Mouse (Mus musculus) thymus, adult 2 months (tissue): ENCODE results near the gene Rbm38. TPM values are rescaled to one million over a fixed set of nuclear protein-coding genes. Genes with fewer than 3 reads are reported as not detected.
A peak's percentile ranks its signal among the peaks of the same experiment; 100 is the strongest.

Source experiments
- DNase-seq: peaks from one replicate; pipeline ENCODE4 v3.0.0; 2021
- H3K27ac ChIP-seq: fragments of 200-500 bp; 2 replicates; pipeline ENCODE4 v1.5.1; 2012; ENCODE audit warnings: low read length, control low read depth; ENCODE audit not compliant: control insufficient read depth, insufficient read depth
- H3K27me3 ChIP-seq: fragments of 200-500 bp; 2 replicates; pipeline ENCODE4 v1.6.1; 2012; ENCODE audit warnings: mild to moderate bottlenecking, low read length, moderate library complexity, mixed read lengths; ENCODE audit not compliant: control insufficient read depth, insufficient read depth
- H3K36me3 ChIP-seq: fragments of 200-500 bp; 2 replicates; pipeline ENCODE4 v1.6.1; 2012; ENCODE audit warnings: mild to moderate bottlenecking, low read length, moderate library complexity; ENCODE audit not compliant: control insufficient read depth, insufficient read depth
- H3K4me1 ChIP-seq: fragments of 200-500 bp; replicated peaks from 2 replicates; pipeline ENCODE4 v1.6.1; 2012; ENCODE audit warnings: low read length; ENCODE audit not compliant: control insufficient read depth, insufficient read depth
- H3K4me3 ChIP-seq: fragments of 200-500 bp; 2 replicates; pipeline ENCODE4 v1.5.1; 2012; ENCODE audit warnings: mild to moderate bottlenecking, low read length, control low read depth, moderate library complexity; ENCODE audit not compliant: control insufficient read depth, insufficient read depth
- CTCF ChIP-seq: fragments of 200-500 bp; IDR thresholded peaks from 2 replicates; pipeline ENCODE4 v1.5.1; 2012; ENCODE audit warnings: mild to moderate bottlenecking, control low read depth, low read length, moderate library complexity, borderline replicate concordance; ENCODE audit not compliant: control insufficient read depth, poor library complexity, insufficient read depth; ENCODE audit errors: extremely low read depth
- POLR2A ChIP-seq: fragments of 200-500 bp; IDR thresholded peaks from 2 replicates; pipeline ENCODE4 v1.6.1; 2012; ENCODE audit warnings: mild to moderate bottlenecking, low read length, control low read depth, moderate library complexity; ENCODE audit not compliant: control insufficient read depth, poor library complexity, insufficient read depth; ENCODE audit errors: extremely low read depth
- WGBS: fragments of 180-500 bp; shearing (Covaris S2); methylation state at CpG from one replicate; pipeline ENCODE4 v1.1.7; 2018; 5-methylcytosine and 5-hydroxymethylcytosine counted together
- polyA plus RNA-seq: library from polyadenylated mRNA; depleted of rRNA; stranded (reverse); fragments of >200 nt; gene quantifications from 2 replicates; pipeline ENCODE4 v1.2.3, GENCODE M21; 2012

Rbm38 gene
- polyA plus RNA-seq, 1 experiment: 1,290 TPM

DNA sequence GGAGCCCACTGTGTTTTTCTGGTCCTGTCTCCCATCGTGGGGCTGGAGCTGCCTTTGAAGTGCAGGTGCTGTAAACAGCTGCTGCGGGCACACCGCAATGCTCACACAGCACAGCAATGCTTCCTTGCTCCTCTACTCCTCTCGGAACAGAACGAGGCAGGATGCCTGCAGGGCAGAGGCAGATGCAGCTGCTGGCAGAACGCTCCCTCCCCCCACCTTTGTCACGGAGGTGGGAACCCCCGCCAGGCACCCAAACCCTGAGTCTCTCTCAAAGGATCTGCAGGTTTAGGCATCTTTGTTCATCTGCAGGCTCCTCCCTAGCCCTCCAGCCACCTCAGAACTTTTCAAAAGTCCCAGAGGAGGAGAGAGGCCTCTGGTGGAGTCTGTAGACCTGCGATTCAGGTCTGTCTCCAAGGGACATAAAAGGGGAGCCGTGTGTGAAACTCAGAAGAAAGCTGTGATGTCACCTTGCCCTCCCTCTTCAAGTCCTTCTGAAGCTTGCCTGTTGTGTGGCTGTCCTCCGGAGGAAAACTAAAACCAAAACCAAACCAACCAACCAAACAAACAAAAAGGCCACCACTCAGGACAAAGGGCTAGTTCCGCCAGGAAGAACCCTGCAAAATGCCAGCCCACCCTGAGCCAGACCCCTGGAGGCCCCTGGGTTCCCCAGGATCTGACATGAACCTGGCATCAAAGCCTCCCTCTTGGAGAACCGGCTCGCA, 42.7 kb upstream of the Rbm38 start, which contains the start of gene Spo11:
Gene Spo11, plus strand, starts transcription at position 292 of the 722 bp plus-strand sequence.
- peak; percentile 93 for DNase-seq
- Histone ChIP-seq H3K36me3 (no peaks in the 10 kb centered on the region), H3K4me1 (peaks cover 40% of the 10 kb centered on the region), H3K4me3 (peak within 1 kb of the TSS; percentile 70), H3K27me3 (no peaks in the 10 kb centered on the region), H3K27ac (peak within 1 kb of the TSS; percentile 98)
- under 1% methylated on average over 14 of the region's 14 CpGs for WGBS
- 0 out of 2 replicates have a peak, but pooled peaks have one; percentile 42 for TF ChIP-seq CTCF
- peak; percentile 68 for TF ChIP-seq POLR2A

DNA sequence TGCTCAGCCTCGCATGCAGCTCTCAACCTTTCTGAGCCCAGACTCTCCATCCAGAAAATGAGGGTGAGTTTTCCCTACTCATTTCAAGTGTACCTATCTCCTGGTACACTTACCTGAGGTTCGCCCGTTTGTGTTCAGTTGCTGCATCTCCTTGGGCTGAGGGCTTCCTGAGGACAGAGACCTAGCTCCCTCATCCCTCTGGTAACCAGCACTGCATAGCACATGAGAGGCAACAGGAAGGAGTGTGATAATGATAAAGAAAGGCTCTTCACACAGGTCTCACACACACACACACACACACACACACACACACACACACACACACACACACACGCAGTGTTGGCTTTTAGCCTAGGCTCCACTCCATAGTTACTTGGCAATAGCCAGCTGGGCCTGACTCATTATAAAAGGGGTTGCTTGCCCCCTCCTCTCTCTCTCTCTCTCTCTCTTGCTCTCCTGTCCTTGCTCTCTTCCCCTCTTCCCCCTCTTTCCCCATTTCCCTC, 42.1 kb upstream of the Rbm38 start:
- TF ChIP-seq CTCF: no peak
- TF ChIP-seq POLR2A: no peak
- H3K4me1 ChIP-seq: peaks cover 43% of the 10 kb centered on the region
- H3K27ac ChIP-seq: peak overlapping the region; percentile 98

DNA sequence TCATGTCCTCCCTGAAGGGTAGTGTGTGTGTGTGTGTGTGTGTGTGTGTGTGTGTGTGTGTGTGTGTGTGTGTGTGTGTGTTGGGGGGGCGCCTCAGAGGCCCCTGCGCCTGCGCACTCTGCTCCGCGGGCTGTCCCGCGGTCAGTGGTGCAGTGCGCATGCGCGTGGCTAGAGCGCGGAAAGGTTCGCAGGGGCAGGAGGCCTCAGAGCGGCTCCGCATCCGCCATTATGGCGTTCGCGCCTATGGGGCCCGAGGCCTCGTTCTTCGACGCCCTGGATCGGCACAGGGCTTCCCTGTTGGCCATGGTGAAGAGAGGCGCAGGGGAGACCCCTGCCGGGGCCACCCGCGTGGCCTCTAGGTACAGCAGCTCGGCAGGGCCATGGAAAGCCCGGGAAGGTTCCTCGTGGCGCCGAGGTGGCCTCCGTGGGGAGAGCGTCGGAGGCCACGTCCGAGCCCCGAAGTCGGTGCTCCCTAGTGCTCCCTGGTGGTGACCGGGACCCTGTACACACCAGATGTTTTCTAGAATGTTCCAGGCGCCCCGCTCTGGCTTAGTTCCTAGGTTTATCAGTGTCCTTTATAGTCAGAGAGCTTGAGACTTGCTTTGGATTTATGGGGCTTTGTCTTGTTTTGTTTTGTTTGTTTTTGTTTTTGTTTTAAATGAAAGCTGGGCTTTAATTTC, 40.5 kb upstream of the Rbm38 start:
- no peak for DNase-seq

More for the DNA sequence above, 42.1 kb upstream of the Rbm38 start:
- H3K27me3 ChIP-seq: no peaks in the 10 kb centered on the region
- H3K36me3 ChIP-seq: no peaks in the 10 kb centered on the region
- DNase-seq: peak; percentile 54
- 8% methylated on average over 4 of the region's 4 CpGs for WGBS
- peak overlapping the region; percentile 70 for H3K4me3 ChIP-seq

DNA sequence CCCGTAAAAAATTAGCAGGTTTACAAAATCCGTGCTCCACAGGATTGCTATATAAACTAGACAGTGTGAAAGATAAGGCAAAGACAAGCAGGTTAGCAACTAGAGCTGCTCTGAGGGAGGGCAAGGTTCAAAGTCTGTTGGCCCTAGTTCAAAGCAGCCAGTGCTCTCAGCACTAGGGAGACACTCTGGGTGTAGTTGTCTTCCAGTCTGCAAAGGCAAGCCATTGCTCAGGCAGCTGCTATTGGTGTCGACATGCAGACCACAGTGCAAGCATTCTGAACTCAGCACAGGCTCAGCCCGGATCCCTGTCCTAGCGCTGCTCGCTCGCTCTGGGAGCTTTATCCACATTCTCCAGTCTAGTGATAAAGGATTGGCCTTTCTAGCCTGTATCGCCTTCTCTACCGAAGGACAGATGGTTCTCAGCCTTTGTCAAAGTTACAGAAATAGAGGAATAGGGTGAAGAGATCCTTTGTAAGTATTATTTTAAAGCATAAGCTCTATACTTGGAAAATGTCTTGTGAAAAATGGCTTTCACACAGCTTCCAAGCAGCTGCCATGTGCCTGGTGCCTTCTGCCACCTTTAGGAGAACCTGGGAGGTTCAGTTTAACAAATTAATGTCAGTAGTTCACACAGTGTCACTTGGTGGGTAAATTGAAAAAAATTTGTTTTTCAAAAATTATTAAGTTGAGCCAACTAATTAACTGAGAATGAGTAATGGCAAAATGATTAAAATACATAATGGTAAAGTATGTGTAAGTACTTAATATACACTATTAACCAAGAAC, 37.3 kb upstream of the Rbm38 start:
- no peak overlapping the region for H3K27ac ChIP-seq
- peak; percentile 47 for DNase-seq

More for the DNA sequence above, 40.5 kb upstream of the Rbm38 start:
- no peak overlapping the region for H3K27ac ChIP-seq
- peaks cover 30% of the 10 kb centered on the region for H3K4me1 ChIP-seq
- peaks cover 8% of the 10 kb centered on the region for H3K36me3 ChIP-seq
- TF ChIP-seq CTCF (no peak), POLR2A (no peak)
- 98% methylated on average over 43 of the region's 43 CpGs for WGBS
- no peaks in the 10 kb centered on the region for H3K27me3 ChIP-seq
- no peak overlapping the region for H3K4me3 ChIP-seq

DNA sequence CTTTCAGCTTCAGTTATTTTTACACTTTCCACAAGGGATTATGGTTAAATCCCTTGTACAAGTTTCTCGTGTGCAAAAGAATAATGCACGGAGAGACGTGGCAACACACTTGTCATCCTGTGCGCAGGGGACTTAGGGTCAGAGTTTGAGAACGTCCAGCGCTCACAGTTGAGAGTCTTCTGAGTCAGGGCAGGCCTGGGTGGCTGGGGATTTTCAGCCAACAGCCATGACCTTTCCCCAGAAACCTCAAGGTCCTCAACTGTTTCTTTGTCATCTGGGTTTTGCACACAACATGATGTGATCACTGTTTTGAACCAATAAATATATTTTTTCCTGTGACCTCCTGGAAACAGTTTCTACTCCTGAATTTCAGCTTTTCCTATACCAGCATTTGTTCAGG, 30.1 kb upstream of the Rbm38 start:
- H3K4me1 ChIP-seq: no peaks in the 10 kb centered on the region
- H3K36me3 ChIP-seq: peaks cover 69% of the 10 kb centered on the region
- no peak overlapping the region for H3K27ac ChIP-seq
- DNase-seq: no peak
- H3K27me3 ChIP-seq: no peaks in the 10 kb centered on the region
- H3K4me3 ChIP-seq: no peak overlapping the region
- TF ChIP-seq CTCF (no peak), POLR2A (no peak)
- WGBS: 96% methylated on average over 6 of the region's 6 CpGs

More for the DNA sequence above, 37.3 kb upstream of the Rbm38 start:
- Histone ChIP-seq H3K27me3 (no peaks in the 10 kb centered on the region), H3K4me1 (peaks cover 8% of the 10 kb centered on the region), H3K4me3 (no peak overlapping the region), H3K36me3 (peaks cover 40% of the 10 kb centered on the region)
- 84% methylated on average over 9 of the region's 9 CpGs for WGBS
- TF ChIP-seq POLR2A (no peak), CTCF (no peak)

DNA sequence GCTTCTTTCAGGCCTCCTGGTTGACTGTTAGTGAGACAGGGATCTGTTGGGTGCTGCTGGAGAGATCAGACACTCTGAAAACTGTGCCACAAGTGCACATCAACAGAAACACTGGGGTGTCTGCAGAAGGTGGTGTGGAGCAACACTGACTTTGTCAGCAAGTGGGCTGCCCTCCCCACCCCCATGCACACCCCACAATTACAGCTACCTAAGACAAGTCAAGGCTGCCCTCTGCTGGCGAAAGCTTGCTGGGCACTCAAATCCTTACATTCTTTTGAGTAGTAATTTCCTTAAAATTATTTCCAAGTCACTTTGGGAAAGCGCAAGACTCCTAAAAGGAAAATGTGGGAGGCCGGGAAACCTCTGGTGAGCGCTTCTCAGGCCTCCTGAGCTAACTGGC, 24.1 kb upstream of the Rbm38 start:
- peaks cover 10% of the 10 kb centered on the region for H3K4me1 ChIP-seq
- H3K36me3 ChIP-seq: peaks cover 10% of the 10 kb centered on the region
- H3K4me3 ChIP-seq: no peak overlapping the region
- no peaks in the 10 kb centered on the region for H3K27me3 ChIP-seq
- DNase-seq: peak; percentile 83
- H3K27ac ChIP-seq: no peak overlapping the region
- TF ChIP-seq CTCF: peak; percentile 81; the same call in 1 of the 2 replicates
- no peak for TF ChIP-seq POLR2A
- WGBS: 24% methylated on average over 4 of the region's 4 CpGs
